Mouse (Mus musculus) cerebellum, adult 11 months (tissue): ENCODE data around the gene Glyr1.

ENCODE experiments used
- DNase-seq: peaks from one replicate; pipeline ENCODE4 v3.0.0; 2022

Gene Glyr1

GRCm38 (mm10) chr16:5049774-5050234, at the start of gene Glyr1, which contains the start of gene Ubn1:
Gene Glyr1 (minus strand): TSS chr16:5049863.
Gene Ubn1 (plus strand): TSS chr16:5050057.
- peak; percentile 99 for DNase-seq

- no peak for DNase-seq
These were observed 46.8 kb upstream of the Glyr1 start for GRCm38 (mm10) chr16:5096504-5096903.

- DNase-seq: no peak
These were observed 43.6 kb upstream of the Glyr1 start for GRCm38 (mm10) chr16:5093285-5093684.

- no peak for DNase-seq
These were observed 39.4 kb upstream of the Glyr1 start for GRCm38 (mm10) chr16:5089021-5089420.

GRCm38 (mm10) chr16:5086179-5086578, 36.5 kb upstream of the Glyr1 start:
- DNase-seq: no peak

GRCm38 (mm10) chr16:5085196-5085595, 35.5 kb upstream of the Glyr1 start:
- DNase-seq: no peak

GRCm38 (mm10) chr16:5074341-5074740, 24.7 kb upstream of the Glyr1 start:
- no peak for DNase-seq

GRCm38 (mm10) chr16:5071974-5072373, 22.3 kb upstream of the Glyr1 start:
- no peak for DNase-seq

GRCm38 (mm10) chr16:5070321-5070720, 20.7 kb upstream of the Glyr1 start:
- peak; percentile 18 for DNase-seq

GRCm38 (mm10) chr16:5063472-5063871, 13.8 kb upstream of the Glyr1 start:
- no peak for DNase-seq

GRCm38 (mm10) chr16:5058114-5058513, 8.5 kb upstream of the Glyr1 start:
- DNase-seq: no peak

- DNase-seq: peak; percentile 69
These were observed 818 bp upstream of the Glyr1 start for GRCm38 (mm10) chr16:5050251-5051110.

GRCm38 (mm10) chr16:5049182-5049773, 385 bp downstream of the Glyr1 start:
- DNase-seq: no peak

- no peak for DNase-seq
These were observed 4.3 kb downstream of the Glyr1 start for GRCm38 (mm10) chr16:5045322-5045721.

- DNase-seq: no peak
These were observed 12.9 kb downstream of the Glyr1 start for GRCm38 (mm10) chr16:5036649-5037234.

GRCm38 (mm10) chr16:5035591-5035990, 14.1 kb downstream of the Glyr1 start:
- no peak for DNase-seq

- DNase-seq: no peak
These were observed 19.8 kb downstream of the Glyr1 start for GRCm38 (mm10) chr16:5029847-5030246.

- no peak for DNase-seq
These were observed 25.6 kb downstream of the Glyr1 start for GRCm38 (mm10) chr16:5024021-5024420.

- peak; percentile 9 for DNase-seq
These were observed 35.1 kb downstream of the Glyr1 start for GRCm38 (mm10) chr16:5014578-5014977.

GRCm38 (mm10) chr16:5013054-5013838, 36.4 kb downstream of the Glyr1 start, which contains the start of gene Rogdi:
Gene Rogdi (minus strand): TSS chr16:5013553.
- DNase-seq: peak; percentile 99

GRCm38 (mm10) chr16:5012036-5013005, 37.3 kb downstream of the Glyr1 start:
- DNase-seq: peak; percentile 22

GRCm38 (mm10) chr16:5011285-5011684, 38.4 kb downstream of the Glyr1 start:
- DNase-seq: peak; percentile 14
